Mouse (Mus musculus) adrenal gland, postnatal 0 days (tissue): ENCODE results near the gene Otos. TPM values are rescaled to one million over a fixed set of nuclear protein-coding genes. Genes with fewer than 3 reads are reported as not detected.

Source experiments
- polyA plus RNA-seq: library from polyadenylated mRNA; unstranded; fragments of >200 nt; fragmentation: Nextera tagmentation; extraction: Ambion mirVana; gene quantifications from 2 replicates; pipeline ENCODE4 v1.2.1, GENCODE M21; 2015

Gene Otos
- polyA plus RNA-seq, result 0.19 TPM in 2 replicates

GRCm38 (mm10) chr1:92648673-92649072 lies at the start of gene Otos:
TSS of gene Otos (minus strand) at chr1:92648841.

GRCm38 (mm10) chr1:92641514-92642272 lies 6.9 kb downstream of the Otos start, which contains the start of gene Cops9:
TSS of gene Cops9 (minus strand) at chr1:92641985.

GRCm38 (mm10) chr1:92617488-92617887 lies 31.2 kb downstream of the Otos start, which contains the start of gene Olfr12:
TSS of gene Olfr12 (plus strand) at chr1:92617788.

GRCm38 (mm10) chr1:92605482-92605881 lies 43.2 kb downstream of the Otos start, which contains the start of gene Olfr1410:
TSS of gene Olfr1410 (plus strand) at chr1:92605782.

Other genes with a start within 250 kb of the Otos start
- 133 and 210 TPM in 2 replicates for gene Ndufa10, start 175.0 kb downstream of the Otos start, polyA plus RNA-seq
- gene Olfr1416, start 163.7 kb downstream of the Otos start, polyA plus RNA-seq, result not detected in 2 replicates
- gene Olfr1415, start 152.7 kb downstream of the Otos start, polyA plus RNA-seq, result not detected in 2 replicates
- gene Olfr1414, start 130.2 kb downstream of the Otos start, polyA plus RNA-seq, result not detected in 2 replicates
- not detected in 2 replicates for gene Olfr1413, start 77.5 kb downstream of the Otos start, polyA plus RNA-seq
- gene Olfr1412, start 63.1 kb downstream of the Otos start, polyA plus RNA-seq, result not detected in 2 replicates
- not detected in 2 replicates for gene Olfr1411, start 54.4 kb downstream of the Otos start, polyA plus RNA-seq
- gene Olfr1410, start 43.1 kb downstream of the Otos start, polyA plus RNA-seq, result not detected in 2 replicates
- not detected in 2 replicates for gene Olfr12, start 31.1 kb downstream of the Otos start, polyA plus RNA-seq
- 744 and 1,302 TPM in 2 replicates for gene Cops9, start 6.9 kb downstream of the Otos start, polyA plus RNA-seq
- 31.6 and 35.1 TPM in 2 replicates for gene Gpc1, start 182.8 kb upstream of the Otos start, polyA plus RNA-seq